Mouse (Mus musculus) midbrain, embryonic 10.5 days (tissue): ENCODE measurements around the gene Kmt2e. TPM values are rescaled to one million over a fixed set of nuclear protein-coding genes. Genes with fewer than 3 reads are reported as not detected.
"Not testable (repeated sequence)": the region's sequence is repeated elsewhere in the genome, so short reads cannot be mapped to it uniquely, and the experiment has no call there.

Experiments used
- DNase-seq: peaks from one replicate; pipeline ENCODE4 v3.0.0-alpha.2; 2017; ENCODE audit warnings: low spot score
- H3K27ac ChIP-seq: fragments of 300-500 bp; sonication (generic); replicated peaks from 2 replicates; pipeline ENCODE4 v1.5.1; 2016; ENCODE audit warnings: mild to moderate bottlenecking
- H3K27me3 ChIP-seq: fragments of 300-500 bp; sonication (generic); 2 replicates; pipeline ENCODE4 v1.6.1; 2016; ENCODE audit warnings: low read depth, mild to moderate bottlenecking; ENCODE audit not compliant: poor library complexity, severe bottlenecking
- H3K36me3 ChIP-seq: fragments of 300-500 bp; sonication (generic); 2 replicates; pipeline ENCODE4 v1.6.1; 2016; ENCODE audit warnings: mild to moderate bottlenecking, moderate library complexity
- H3K4me1 ChIP-seq: fragments of 300-500 bp; sonication (generic); 2 replicates; pipeline ENCODE4 v1.6.1; 2016
- H3K4me3 ChIP-seq: fragments of 300-500 bp; sonication (generic); 2 replicates; pipeline ENCODE4 v1.5.1; 2016; ENCODE audit warnings: mild to moderate bottlenecking, moderate library complexity
- H3K9me3 ChIP-seq: fragments of 300-500 bp; sonication (generic); replicated peaks from 2 replicates; pipeline ENCODE4 v1.6.1; 2016; ENCODE audit warnings: mild to moderate bottlenecking
- WGBS: fragments of 180-500 bp; shearing (Covaris S2); methylation state at CpG from one replicate; pipeline ENCODE4 v1.1.7; 2016; 5-methylcytosine and 5-hydroxymethylcytosine counted together
- polyA plus RNA-seq: library from polyadenylated mRNA; unstranded; fragments of >200 nt; fragmentation: Nextera tagmentation; extraction: Ambion mirVana; gene quantifications from 2 replicates; pipeline ENCODE4 v1.2.1, GENCODE M21; 2016

Kmt2e gene
- polyA plus RNA-seq, 1 experiment from 2014 or later, result 86.6 TPM

GRCm38 (mm10) chr5:23519679-23520078, 85.4 kb downstream of the Kmt2e start:
- H3K36me3 ChIP-seq, result peaks cover 58% of the 10 kb centered on the region
- 83% methylated on average over 3 of the region's 3 CpGs for WGBS
- no peaks in the 10 kb centered on the region for H3K9me3 ChIP-seq
- H3K4me3 ChIP-seq, result no peak overlapping the region
- H3K27ac ChIP-seq, result no peak overlapping the region
- H3K4me1 ChIP-seq, result 0 out of 2 replicates have a peak, but pooled peaks cover 7% of the 10 kb centered on the region
- no peaks in the 10 kb centered on the region for H3K27me3 ChIP-seq
- no peak for DNase-seq

GRCm38 (mm10) chr5:23521645-23522044, 87.4 kb downstream of the Kmt2e start:
- H3K4me3 ChIP-seq, result no peak overlapping the region
- no peaks in the 10 kb centered on the region for H3K27me3 ChIP-seq
- 100% methylated on average over 1 of the region's 1 CpGs for WGBS
- H3K4me1 ChIP-seq, result 0 out of 2 replicates have a peak, but pooled peaks cover 7% of the 10 kb centered on the region
- peaks cover 64% of the 10 kb centered on the region for H3K36me3 ChIP-seq
- DNase-seq, result no peak
- no peaks in the 10 kb centered on the region for H3K9me3 ChIP-seq
- H3K27ac ChIP-seq, result no peak overlapping the region

GRCm38 (mm10) chr5:23523936-23524335, 89.7 kb downstream of the Kmt2e start:
- Histone ChIP-seq H3K27ac (no peak overlapping the region), H3K27me3 (no peaks in the 10 kb centered on the region), H3K4me1 (no peaks in the 10 kb centered on the region), H3K36me3 (peaks cover 57% of the 10 kb centered on the region), H3K4me3 (no peak overlapping the region), H3K9me3 (no peaks in the 10 kb centered on the region)
- WGBS, result 97% methylated on average over 3 of the region's 3 CpGs
- no peak for DNase-seq

GRCm38 (mm10) chr5:23524621-23525020, 90.4 kb downstream of the Kmt2e start:
- H3K36me3 ChIP-seq, result peaks cover 57% of the 10 kb centered on the region
- H3K27ac ChIP-seq, result no peak overlapping the region
- no peaks in the 10 kb centered on the region for H3K27me3 ChIP-seq
- WGBS, result 83% methylated on average over 3 of the region's 3 CpGs
- H3K9me3 ChIP-seq, result no peaks in the 10 kb centered on the region
- no peak for DNase-seq
- no peaks in the 10 kb centered on the region for H3K4me1 ChIP-seq
- H3K4me3 ChIP-seq, result no peak overlapping the region

GRCm38 (mm10) chr5:23531100-23531499, 96.9 kb downstream of the Kmt2e start:
- WGBS, result 95% methylated on average over 6 of the region's 6 CpGs
- DNase-seq, result no peak
- H3K36me3 ChIP-seq, result peaks cover 23% of the 10 kb centered on the region
- H3K27me3 ChIP-seq, result no peaks in the 10 kb centered on the region
- no peak overlapping the region for H3K27ac ChIP-seq
- H3K4me1 ChIP-seq, result no peaks in the 10 kb centered on the region
- no peaks in the 10 kb centered on the region for H3K9me3 ChIP-seq
- H3K4me3 ChIP-seq, result no peak overlapping the region

GRCm38 (mm10) chr5:23531541-23532096, 97.4 kb downstream of the Kmt2e start:
- WGBS, result 92% methylated on average over 7 of the region's 7 CpGs
- Histone ChIP-seq H3K27ac (no peak overlapping the region), H3K4me1 (no peaks in the 10 kb centered on the region), H3K4me3 (no peak overlapping the region), H3K36me3 (peaks cover 20% of the 10 kb centered on the region), H3K27me3 (no peaks in the 10 kb centered on the region), H3K9me3 (no peaks in the 10 kb centered on the region)
- DNase-seq, result no peak

- H3K36me3 ChIP-seq, result peaks cover 45% of the 10 kb centered on the region
- H3K27me3 ChIP-seq, result no peaks in the 10 kb centered on the region
- H3K27ac ChIP-seq, result no peak overlapping the region
- no peak for DNase-seq
- no peaks in the 10 kb centered on the region for H3K4me1 ChIP-seq
- no peaks in the 10 kb centered on the region for H3K9me3 ChIP-seq
- 92% methylated on average over 7 of the region's 7 CpGs for WGBS
- H3K4me3 ChIP-seq, result no peak overlapping the region
Observed at GRCm38 (mm10) chr5:23535692-23536091, 101.5 kb downstream of the Kmt2e start.

GRCm38 (mm10) chr5:23551687-23552086, 117.4 kb downstream of the Kmt2e start:
- WGBS, result 87% methylated on average over 5 of the region's 5 CpGs
- H3K4me1 ChIP-seq, result no peaks in the 10 kb centered on the region
- no peaks in the 10 kb centered on the region for H3K9me3 ChIP-seq
- H3K36me3 ChIP-seq, result no peaks in the 10 kb centered on the region
- H3K4me3 ChIP-seq, result no peak overlapping the region
- H3K27me3 ChIP-seq, result no peaks in the 10 kb centered on the region
- H3K27ac ChIP-seq, result no peak overlapping the region
- DNase-seq, result no peak

GRCm38 (mm10) chr5:23553338-23553737, 119.1 kb downstream of the Kmt2e start:
- DNase-seq, H3K4me3 ChIP-seq, H3K36me3 ChIP-seq, H3K27me3 ChIP-seq, H3K4me1 ChIP-seq, H3K27ac ChIP-seq, H3K9me3 ChIP-seq: not testable (repeated sequence)
- WGBS, result 84% methylated on average over 3 of the region's 3 CpGs
